Mouse (Mus musculus): ENCODE measurements around the gene Yaf2. TPM values are rescaled to one million over a fixed set of nuclear protein-coding genes. Genes with fewer than 3 reads are reported as not detected.
"Not testable (repeated sequence)": the region's sequence is repeated elsewhere in the genome, so short reads cannot be mapped to it uniquely, and the experiment has no call there.

Gene Yaf2
- polyA plus RNA-seq, 1 experiment from 2014 or later, result 58.8 TPM

- ATAC-seq (ENCODE audit: insufficient number of reproducible peaks, insufficient read depth, low FRiP score, low read depth), result no peak
- WGBS, result 80% methylated on average over 10 of the region's 10 CpGs
- no peaks in the 10 kb centered on the region for H3K27me3 ChIP-seq (ENCODE audit: control insufficient read depth, insufficient read depth, low read length)
- no peaks in the 10 kb centered on the region for H3K4me1 ChIP-seq (ENCODE audit: control insufficient read depth, insufficient read depth, low read length)
- H3K9ac ChIP-seq (replicated peaks; ENCODE audit: low read depth, low read length), result no peak overlapping the region
- H3K9me3 ChIP-seq (ENCODE audit: control insufficient read depth, low read depth, low read length), result no peaks in the 10 kb centered on the region
- no peak overlapping the region for H3K4me2 ChIP-seq (replicated peaks; ENCODE audit: low read depth, low read length)
- H3K27ac ChIP-seq (ENCODE audit: low read length), result no peak overlapping the region
- peaks cover 28% of the 10 kb centered on the region for H3K36me3 ChIP-seq (ENCODE audit: control insufficient read depth, insufficient read depth, low read length)
- no peak overlapping the region for H3K4me3 ChIP-seq (ENCODE audit: low read depth, low read length)
These were observed 81.4 kb downstream of the Yaf2 start for GRCm38 (mm10) chr15:93255295-93255694.

GRCm38 (mm10) chr15:93253172-93253571 lies 83.6 kb downstream of the Yaf2 start:
- H3K4me1 ChIP-seq (ENCODE audit: control insufficient read depth, insufficient read depth, low read length), result no peaks in the 10 kb centered on the region
- H3K36me3 ChIP-seq (ENCODE audit: control insufficient read depth, insufficient read depth, low read length), result peaks cover 34% of the 10 kb centered on the region

GRCm38 (mm10) chr15:93252396-93252795 lies 84.3 kb downstream of the Yaf2 start:
- no peak overlapping the region for H3K9ac ChIP-seq (replicated peaks; ENCODE audit: low read depth, low read length)
- H3K27ac ChIP-seq (ENCODE audit: low read length), result no peak overlapping the region
- 90% methylated on average over 6 of the region's 6 CpGs for WGBS
- no peak overlapping the region for H3K4me3 ChIP-seq (ENCODE audit: low read depth, low read length)
- H3K4me2 ChIP-seq (replicated peaks; ENCODE audit: low read depth, low read length), result no peak overlapping the region
- no peak for ATAC-seq (ENCODE audit: insufficient number of reproducible peaks, insufficient read depth, low FRiP score, low read depth)
- peaks cover 35% of the 10 kb centered on the region for H3K36me3 ChIP-seq (ENCODE audit: control insufficient read depth, insufficient read depth, low read length)
- no peaks in the 10 kb centered on the region for H3K9me3 ChIP-seq (ENCODE audit: control insufficient read depth, low read depth, low read length)
- H3K27me3 ChIP-seq (ENCODE audit: control insufficient read depth, insufficient read depth, low read length), result no peaks in the 10 kb centered on the region
- no peaks in the 10 kb centered on the region for H3K4me1 ChIP-seq (ENCODE audit: control insufficient read depth, insufficient read depth, low read length)

More at GRCm38 (mm10) chr15:93253172-93253571, 83.6 kb downstream of the Yaf2 start:
- no peak for ATAC-seq (ENCODE audit: insufficient number of reproducible peaks, insufficient read depth, low FRiP score, low read depth)
- Histone ChIP-seq H3K4me3 (ENCODE audit: low read depth, low read length) (no peak overlapping the region), H3K9me3 (ENCODE audit: control insufficient read depth, low read depth, low read length) (no peaks in the 10 kb centered on the region), H3K9ac (replicated peaks; ENCODE audit: low read depth, low read length) (no peak overlapping the region), H3K27me3 (ENCODE audit: control insufficient read depth, insufficient read depth, low read length) (no peaks in the 10 kb centered on the region), H3K27ac (ENCODE audit: low read length) (no peak overlapping the region), H3K4me2 (replicated peaks; ENCODE audit: low read depth, low read length) (no peak overlapping the region)
- 78% methylated on average over 8 of the region's 8 CpGs for WGBS

- Histone ChIP-seq H3K9me3 (ENCODE audit: control insufficient read depth, low read depth, low read length) (no peaks in the 10 kb centered on the region), H3K27me3 (ENCODE audit: control insufficient read depth, insufficient read depth, low read length) (no peaks in the 10 kb centered on the region), H3K4me3 (ENCODE audit: low read depth, low read length) (no peak overlapping the region), H3K27ac (ENCODE audit: low read length) (no peak overlapping the region), H3K36me3 (ENCODE audit: control insufficient read depth, insufficient read depth, low read length) (peaks cover 39% of the 10 kb centered on the region), H3K9ac (replicated peaks; ENCODE audit: low read depth, low read length) (no peak overlapping the region), H3K4me2 (replicated peaks; ENCODE audit: low read depth, low read length) (no peak overlapping the region), H3K4me1 (ENCODE audit: control insufficient read depth, insufficient read depth, low read length) (no peaks in the 10 kb centered on the region)
- ATAC-seq (ENCODE audit: insufficient number of reproducible peaks, insufficient read depth, low FRiP score, low read depth), result no peak
- 68% methylated on average over 13 of the region's 13 CpGs for WGBS
These were observed 85.0 kb downstream of the Yaf2 start for GRCm38 (mm10) chr15:93251553-93252250.

GRCm38 (mm10) chr15:93243202-93243601 lies 93.5 kb downstream of the Yaf2 start:
- Histone ChIP-seq H3K4me2 (replicated peaks; ENCODE audit: low read depth, low read length) (no peak overlapping the region), H3K9me3 (ENCODE audit: control insufficient read depth, low read depth, low read length) (no peaks in the 10 kb centered on the region), H3K27ac (ENCODE audit: low read length) (no peak overlapping the region), H3K4me3 (ENCODE audit: low read depth, low read length) (no peak overlapping the region), H3K27me3 (ENCODE audit: control insufficient read depth, insufficient read depth, low read length) (no peaks in the 10 kb centered on the region), H3K9ac (replicated peaks; ENCODE audit: low read depth, low read length) (no peak overlapping the region), H3K4me1 (ENCODE audit: control insufficient read depth, insufficient read depth, low read length) (no peaks in the 10 kb centered on the region), H3K36me3 (ENCODE audit: control insufficient read depth, insufficient read depth, low read length) (peaks cover 25% of the 10 kb centered on the region)
- no peak for ATAC-seq (ENCODE audit: insufficient number of reproducible peaks, insufficient read depth, low FRiP score, low read depth)
- WGBS, result 66% methylated on average over 10 of the region's 10 CpGs

- ATAC-seq (ENCODE audit: insufficient number of reproducible peaks, insufficient read depth, low FRiP score, low read depth); H3K4me1 ChIP-seq (ENCODE audit: control insufficient read depth, insufficient read depth, low read length); H3K4me3 ChIP-seq (ENCODE audit: low read depth, low read length); H3K27ac ChIP-seq (ENCODE audit: low read length); H3K9ac ChIP-seq (replicated peaks; ENCODE audit: low read depth, low read length); H3K4me2 ChIP-seq (replicated peaks; ENCODE audit: low read depth, low read length); H3K27me3 ChIP-seq (ENCODE audit: control insufficient read depth, insufficient read depth, low read length); H3K9me3 ChIP-seq (ENCODE audit: control insufficient read depth, low read depth, low read length); H3K36me3 ChIP-seq (ENCODE audit: control insufficient read depth, insufficient read depth, low read length): not testable (repeated sequence)
- WGBS, result 90% methylated on average over 10 of the region's 10 CpGs
These were observed 100.3 kb downstream of the Yaf2 start for GRCm38 (mm10) chr15:93236456-93236855.

Other genes starting within 250 kb of the Yaf2 start
- gene Gxylt1, start 61.8 kb downstream of the Yaf2 start, polyA plus RNA-seq (2014; fragmentation: Nextera tagmentation; extraction: Ambion mirVana), result 16.1 and 16.2 TPM in 2 replicates
- 128 and 132 TPM in 2 replicates for gene Zcrb1, start 61.4 kb upstream of the Yaf2 start, polyA plus RNA-seq (2014; fragmentation: Nextera tagmentation; extraction: Ambion mirVana)
- 40.5 and 50.2 TPM in 2 replicates for gene Pphln1, start 61.4 kb upstream of the Yaf2 start, polyA plus RNA-seq (2014; fragmentation: Nextera tagmentation; extraction: Ambion mirVana)

Data from stomach, embryonic 14.5 days (tissue).